Mouse (Mus musculus): Measurements from ENCODE around the gene Mtfmt. TPM values are rescaled to one million over a fixed set of nuclear protein-coding genes. Genes with fewer than 3 reads are reported as not detected.

Gene Mtfmt
- polyA plus RNA-seq (2015; fragmentation: Nextera tagmentation; extraction: Ambion mirVana) = 21.1 and 25.3 TPM in 2 replicates

DNA sequence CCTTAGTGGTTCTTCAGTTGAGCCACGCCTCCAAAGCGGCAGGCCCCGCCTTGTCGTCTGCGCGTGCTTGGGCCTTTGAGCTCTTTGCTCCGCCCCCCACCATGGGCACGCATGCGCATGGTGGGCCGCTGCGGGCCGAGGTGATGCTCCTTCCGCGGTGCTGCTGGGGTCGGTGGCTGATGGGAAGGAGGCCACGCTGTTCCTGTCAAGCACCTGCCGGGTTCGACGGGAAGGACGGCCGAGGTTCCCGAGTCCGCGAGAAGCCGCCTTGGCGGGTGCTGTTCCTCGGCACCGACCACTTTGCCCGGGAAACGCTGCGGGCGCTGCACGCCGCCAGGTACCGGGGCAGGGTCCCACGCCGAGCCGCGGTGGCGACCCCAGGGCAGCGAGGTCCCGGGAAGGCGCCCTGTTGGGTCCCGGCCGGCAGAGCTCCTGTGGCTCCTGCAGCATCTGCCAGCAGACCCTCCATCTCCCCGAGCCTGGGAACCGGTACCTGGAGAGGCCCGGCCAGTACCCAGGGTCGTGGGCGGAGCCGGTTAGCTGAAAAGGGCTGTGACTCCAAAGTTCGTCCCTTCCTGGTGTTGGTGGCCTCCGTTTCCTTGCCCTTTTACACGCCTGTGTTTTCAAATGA is at the start of gene Mtfmt:
TSS of gene Mtfmt (plus strand) at position 112 of the 631 bp plus-strand sequence.
- ATAC-seq (replicated peaks; ENCODE audit: low FRiP score) = peak; percentile 90

DNA sequence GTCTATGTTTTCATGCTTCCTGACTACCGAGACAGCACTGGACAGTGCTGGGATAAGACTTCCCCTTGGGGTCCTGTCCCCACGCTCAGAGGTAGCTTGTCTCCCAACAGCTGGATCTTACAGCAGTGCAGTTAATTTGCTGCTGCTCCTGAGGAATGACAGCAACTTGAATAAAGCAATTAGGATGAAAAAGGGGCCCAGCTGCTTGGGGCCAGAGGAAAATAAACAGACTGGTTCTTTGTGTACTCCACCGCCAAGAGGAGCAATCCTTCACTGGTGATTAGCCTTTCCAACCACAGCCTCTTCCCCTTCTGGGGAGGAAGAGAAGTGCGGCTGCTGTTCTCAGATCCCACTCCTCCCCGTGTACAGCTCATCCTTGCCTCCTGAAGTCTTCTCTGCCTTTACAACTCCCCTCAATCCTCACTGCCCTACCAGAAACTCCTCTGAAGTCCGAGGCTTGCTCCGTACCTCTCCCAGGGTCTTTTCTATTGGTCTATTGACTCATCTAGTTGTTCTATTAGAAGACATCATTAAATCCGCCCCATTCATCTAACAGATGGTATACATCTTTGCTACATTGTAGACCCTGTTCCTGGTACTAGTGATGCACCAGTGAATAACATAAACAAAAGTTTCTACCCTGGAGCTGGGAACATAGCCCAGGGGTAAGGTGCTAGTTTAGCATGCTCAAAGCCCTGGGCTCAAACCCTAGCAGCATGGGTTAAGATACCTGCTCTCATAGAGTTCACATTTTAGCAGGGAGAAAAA is 49.0 kb upstream of the Mtfmt start:
- H3K9ac ChIP-seq = no peak overlapping the region
- H3K36me3 ChIP-seq = no peaks in the 10 kb centered on the region
- peaks cover 37% of the 10 kb centered on the region for H3K4me1 ChIP-seq
- H3K4me2 ChIP-seq = peak overlapping the region; percentile 26; the same call in 1 of the 2 replicates
- H3K27ac ChIP-seq = peak overlapping the region; percentile 84
- no peaks in the 10 kb centered on the region for H3K9me3 ChIP-seq (replicated peaks)
- 10% methylated on average over 8 of the region's 8 CpGs for WGBS
- ATAC-seq (replicated peaks; ENCODE audit: low FRiP score) = peak; percentile 79
- H3K4me3 ChIP-seq (replicated peaks) = no peak overlapping the region
- peaks cover 19% of the 10 kb centered on the region for H3K27me3 ChIP-seq

More for the DNA sequence above, at the start of gene Mtfmt:
- H3K4me2 ChIP-seq = peak within 1 kb of the TSS; percentile 73
- peak within 1 kb of the TSS; percentile 92 for H3K4me3 ChIP-seq (replicated peaks)
- H3K36me3 ChIP-seq = peaks cover 19% of the 10 kb centered on the region
- H3K4me1 ChIP-seq = peaks cover 8% of the 10 kb centered on the region
- 0 out of 2 replicates have a peak within 1 kb of the TSS, but pooled peaks have one; percentile 29 for H3K27ac ChIP-seq
- under 1% methylated on average over 53 of the region's 54 CpGs for WGBS
- H3K9ac ChIP-seq = peak within 1 kb of the TSS; percentile 83
- no peaks in the 10 kb centered on the region for H3K27me3 ChIP-seq
- no peaks in the 10 kb centered on the region for H3K9me3 ChIP-seq (replicated peaks)

DNA sequence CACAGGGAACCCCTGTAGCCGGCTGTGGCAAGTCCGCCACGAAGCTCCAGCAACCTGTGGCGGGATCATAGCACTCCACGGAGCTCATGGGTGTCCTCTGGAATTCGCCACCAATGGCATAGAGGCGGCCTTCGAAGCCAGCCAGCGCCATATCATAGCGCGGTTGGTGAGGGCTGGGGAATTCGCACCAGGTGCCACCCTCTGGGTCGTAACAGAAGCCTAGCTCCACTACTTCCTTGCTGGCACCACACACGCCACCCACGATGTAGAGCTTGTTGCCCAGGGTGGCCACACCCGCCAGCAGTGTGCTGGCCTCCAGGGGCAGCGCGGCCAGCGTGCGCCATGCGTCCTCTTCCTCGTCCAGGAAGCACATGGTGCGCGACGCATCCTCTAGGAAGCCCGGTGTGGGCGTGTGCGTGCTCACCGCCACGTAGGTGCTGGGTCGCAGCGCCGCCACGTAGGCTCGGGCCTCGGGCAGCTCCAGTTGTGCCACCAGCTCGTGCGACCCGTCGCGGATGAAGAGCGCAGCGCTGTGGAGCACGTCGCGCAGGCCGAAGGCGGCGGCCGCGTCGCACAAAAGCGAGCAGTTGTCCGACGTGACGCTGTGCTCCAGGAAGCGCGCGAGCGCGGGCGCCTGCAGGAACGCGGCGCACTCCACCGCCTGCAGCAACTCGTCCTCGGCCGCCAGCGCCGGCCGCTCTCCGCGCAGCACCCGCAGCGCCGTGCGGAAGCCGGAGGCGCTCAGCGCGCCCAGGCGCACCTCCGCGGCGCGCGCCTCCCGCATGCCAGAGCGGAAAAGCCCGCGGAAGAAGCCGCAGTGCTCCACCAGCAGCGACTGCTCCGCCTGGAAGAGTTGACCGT is 44.6 kb upstream of the Mtfmt start:
- Histone ChIP-seq H3K9me3 (replicated peaks) (no peaks in the 10 kb centered on the region), H3K4me1 (peaks cover 23% of the 10 kb centered on the region), H3K27ac (no peak overlapping the region), H3K36me3 (no peaks in the 10 kb centered on the region), H3K9ac (peak overlapping the region; percentile 31), H3K4me2 (peak overlapping the region; percentile 67), H3K27me3 (peaks cover 36% of the 10 kb centered on the region), H3K4me3 (replicated peaks) (peak overlapping the region; percentile 48)
- ATAC-seq (replicated peaks; ENCODE audit: low FRiP score) = peak; percentile 31; the same call in 1 of the 2 replicates
- WGBS = 17% methylated on average over 84 of the region's 96 CpGs

DNA sequence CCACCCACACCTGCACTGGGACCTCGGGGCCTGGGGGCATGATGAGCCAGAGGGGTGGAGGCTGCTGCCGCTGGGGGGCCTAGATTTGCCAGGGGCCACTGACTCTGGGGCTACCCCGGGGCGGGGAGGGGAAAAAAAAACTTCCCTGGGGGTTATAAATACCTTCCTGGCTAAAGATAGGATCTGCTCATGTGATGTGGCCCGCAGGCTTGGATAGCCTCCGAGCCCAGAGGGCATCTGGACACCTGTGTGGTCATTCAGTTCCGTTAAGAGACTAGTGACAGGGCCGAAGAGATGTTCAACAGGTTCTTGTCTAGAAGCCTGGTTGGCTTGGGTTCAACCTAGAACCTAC is 44.0 kb upstream of the Mtfmt start, which contains the start of gene Kbtbd13:
TSS of gene Kbtbd13 (minus strand) at position 40 of the 352 bp plus-strand sequence.
- H3K27ac ChIP-seq = no peak within 1 kb of the TSS
- 31% methylated on average over 8 of the region's 8 CpGs for WGBS
- no peaks in the 10 kb centered on the region for H3K36me3 ChIP-seq
- peak within 1 kb of the TSS; percentile 67 for H3K4me2 ChIP-seq
- H3K9me3 ChIP-seq (replicated peaks) = no peaks in the 10 kb centered on the region
- H3K27me3 ChIP-seq = peaks cover 36% of the 10 kb centered on the region
- H3K4me1 ChIP-seq = peaks cover 18% of the 10 kb centered on the region
- no peak for ATAC-seq (replicated peaks; ENCODE audit: low FRiP score)
- peak within 1 kb of the TSS; percentile 31 for H3K9ac ChIP-seq
- peak within 1 kb of the TSS; percentile 48 for H3K4me3 ChIP-seq (replicated peaks)

DNA sequence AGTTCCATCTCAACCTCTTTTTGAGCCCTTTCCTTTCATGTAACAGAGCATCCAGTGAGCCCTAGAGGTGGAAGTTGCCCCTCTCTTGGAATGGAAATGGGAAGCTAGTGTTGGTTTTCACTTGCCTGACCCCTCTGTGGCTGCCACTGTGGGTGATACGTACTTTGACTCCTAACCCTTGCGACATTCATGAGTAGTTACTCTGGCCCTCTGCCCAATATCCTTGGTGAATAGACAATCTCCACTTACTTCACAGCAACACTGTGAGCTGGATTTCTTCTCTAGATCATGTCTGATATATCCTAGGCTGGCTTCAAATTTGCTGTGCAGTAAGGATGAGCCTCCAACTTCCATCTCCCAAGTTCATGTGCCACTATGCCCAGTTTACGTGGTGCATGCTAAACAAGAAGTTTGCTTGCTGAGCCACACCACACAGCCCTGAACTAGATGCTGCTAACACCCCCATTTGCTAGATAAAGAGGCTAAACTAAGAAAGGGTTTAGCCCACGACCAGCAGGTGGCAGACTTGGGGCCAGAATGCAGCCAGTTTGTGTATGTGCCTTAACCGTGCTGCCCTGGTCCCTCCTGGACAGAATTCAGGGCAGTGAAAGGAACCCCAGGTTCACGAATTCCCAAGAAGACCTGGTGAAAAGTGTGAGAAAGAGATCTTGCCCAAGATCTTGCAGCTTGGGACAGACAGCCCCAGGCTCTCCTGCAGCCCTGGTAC is 42.8 kb upstream of the Mtfmt start:
- H3K27me3 ChIP-seq = peaks cover 36% of the 10 kb centered on the region
- no peak overlapping the region for H3K4me3 ChIP-seq (replicated peaks)
- H3K4me1 ChIP-seq = peaks cover 15% of the 10 kb centered on the region
- 29% methylated on average over 6 of the region's 6 CpGs for WGBS
- no peak overlapping the region for H3K4me2 ChIP-seq
- ATAC-seq (replicated peaks; ENCODE audit: low FRiP score) = no peak
- no peaks in the 10 kb centered on the region for H3K36me3 ChIP-seq
- H3K9ac ChIP-seq = no peak overlapping the region
- H3K9me3 ChIP-seq (replicated peaks) = no peaks in the 10 kb centered on the region
- no peak overlapping the region for H3K27ac ChIP-seq

DNA sequence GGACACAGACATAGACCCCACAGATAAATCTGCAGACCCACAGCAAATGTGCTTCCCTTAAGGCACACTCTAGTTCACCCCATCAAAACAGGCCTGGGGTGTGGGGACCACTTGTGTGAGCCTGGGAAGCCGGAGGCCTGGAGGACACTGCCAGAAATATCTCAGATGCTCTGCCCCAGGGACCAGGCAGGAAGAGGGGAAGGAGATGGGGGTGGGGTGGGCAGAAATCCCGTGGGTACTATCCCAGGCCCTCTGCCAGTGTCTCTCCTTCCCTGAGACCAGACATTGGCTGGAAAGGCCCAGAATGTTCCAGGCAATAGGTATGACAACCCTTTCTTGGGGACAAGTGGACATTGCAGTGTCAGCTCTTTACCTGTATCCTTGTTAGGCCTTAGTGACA is 42.0 kb upstream of the Mtfmt start:
- ATAC-seq (replicated peaks; ENCODE audit: low FRiP score) = no peak
- peaks cover 36% of the 10 kb centered on the region for H3K27me3 ChIP-seq

DNA sequence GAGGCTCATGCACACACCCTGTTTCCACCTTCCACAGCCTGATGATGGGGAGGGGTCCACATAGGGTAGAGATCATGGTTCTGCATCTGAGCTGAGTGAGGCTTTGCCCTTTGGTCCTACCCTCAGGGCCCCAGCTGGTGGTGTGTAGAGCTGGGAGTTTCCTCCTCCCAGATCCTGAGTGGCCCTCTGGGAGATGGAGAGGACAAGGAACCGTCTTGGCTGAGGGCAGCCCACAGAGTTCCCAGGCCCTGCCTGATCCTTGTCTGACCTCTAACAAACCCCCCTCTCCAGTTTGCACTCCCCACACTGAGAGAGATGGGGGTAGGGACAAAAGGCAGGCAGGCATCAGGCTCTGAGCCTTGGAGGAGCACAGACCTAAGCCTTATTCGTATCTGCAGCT is 41.2 kb upstream of the Mtfmt start:
- H3K4me2 ChIP-seq = no peak overlapping the region
- H3K36me3 ChIP-seq = no peaks in the 10 kb centered on the region
- peaks cover 36% of the 10 kb centered on the region for H3K27me3 ChIP-seq
- 0 out of 2 replicates have a peak overlapping the region, but pooled peaks have one; percentile 14 for H3K27ac ChIP-seq
- H3K9me3 ChIP-seq (replicated peaks) = no peaks in the 10 kb centered on the region
- no peak for ATAC-seq (replicated peaks; ENCODE audit: low FRiP score)
- no peak overlapping the region for H3K4me3 ChIP-seq (replicated peaks)
- no peak overlapping the region for H3K9ac ChIP-seq
- H3K4me1 ChIP-seq = peaks cover 31% of the 10 kb centered on the region
- 55% methylated on average over 2 of the region's 2 CpGs for WGBS

More for the DNA sequence above, 42.0 kb upstream of the Mtfmt start:
- H3K27ac ChIP-seq = peak overlapping the region; percentile 14; the same call in 1 of the 2 replicates
- no peaks in the 10 kb centered on the region for H3K36me3 ChIP-seq
- peaks cover 23% of the 10 kb centered on the region for H3K4me1 ChIP-seq
- H3K4me2 ChIP-seq = no peak overlapping the region
- H3K9ac ChIP-seq = no peak overlapping the region
- 43% methylated on average over 2 of the region's 2 CpGs for WGBS
- no peaks in the 10 kb centered on the region for H3K9me3 ChIP-seq (replicated peaks)
- H3K4me3 ChIP-seq (replicated peaks) = no peak overlapping the region

DNA sequence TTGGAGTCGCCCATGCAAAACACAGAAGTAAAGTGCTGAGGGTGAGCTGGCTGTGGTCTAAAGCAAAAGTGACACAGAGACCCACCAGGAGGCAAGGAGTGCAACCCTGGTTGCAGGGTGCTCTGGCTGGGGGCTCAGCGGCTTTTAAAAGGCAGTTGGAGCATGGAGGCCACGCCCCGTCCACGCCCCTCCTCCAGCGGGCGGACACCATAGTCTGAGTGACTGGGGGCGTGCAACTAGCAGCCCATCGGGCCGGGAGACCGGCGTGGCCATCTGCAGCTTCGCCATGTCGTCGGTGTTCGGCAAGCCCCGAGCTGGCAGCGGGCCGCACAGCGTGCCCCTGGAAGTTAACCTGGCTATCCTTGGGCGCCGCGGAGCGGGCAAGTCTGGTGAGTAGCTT is 37.3 kb upstream of the Mtfmt start, which contains the start of gene Rasl12:
TSS of gene Rasl12 (plus strand) at position 228 of the 400 bp plus-strand sequence.
- Histone ChIP-seq H3K4me1 (peaks cover 20% of the 10 kb centered on the region), H3K4me2 (peak within 1 kb of the TSS; percentile 92), H3K27ac (no peak within 1 kb of the TSS), H3K9me3 (replicated peaks) (no peaks in the 10 kb centered on the region), H3K27me3 (0 out of 2 replicates have a peak, but pooled peaks cover under 1% of the 10 kb centered on the region), H3K9ac (peak within 1 kb of the TSS; percentile 48), H3K4me3 (replicated peaks) (peak within 1 kb of the TSS; percentile 59), H3K36me3 (no peaks in the 10 kb centered on the region)
- peak; percentile 88 for ATAC-seq (replicated peaks; ENCODE audit: low FRiP score)
- WGBS = 1% methylated on average over 24 of the region's 24 CpGs

DNA sequence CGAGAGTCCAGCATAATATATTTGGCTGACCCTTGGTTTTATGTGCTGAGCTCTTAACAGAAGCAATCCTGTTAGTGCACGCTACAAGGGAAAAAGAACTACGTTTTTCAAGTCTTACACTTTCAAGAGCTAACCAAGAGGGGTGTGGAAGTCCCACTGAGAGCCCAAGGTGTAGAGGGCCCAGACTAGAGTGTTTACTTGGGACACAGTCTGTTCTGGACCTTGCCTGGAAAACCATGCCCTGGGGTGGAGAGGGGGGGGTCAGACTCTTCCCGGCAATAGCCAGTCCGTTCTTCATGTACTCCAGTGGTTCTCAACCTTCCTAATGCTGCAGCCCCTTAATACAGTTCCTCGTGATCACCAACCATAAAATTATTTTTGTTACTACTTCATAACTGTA is 35.6 kb upstream of the Mtfmt start:
- Histone ChIP-seq H3K4me3 (replicated peaks) (no peak overlapping the region), H3K27ac (no peak overlapping the region), H3K4me2 (0 out of 2 replicates have a peak overlapping the region, but pooled peaks have one; percentile 3)

DNA sequence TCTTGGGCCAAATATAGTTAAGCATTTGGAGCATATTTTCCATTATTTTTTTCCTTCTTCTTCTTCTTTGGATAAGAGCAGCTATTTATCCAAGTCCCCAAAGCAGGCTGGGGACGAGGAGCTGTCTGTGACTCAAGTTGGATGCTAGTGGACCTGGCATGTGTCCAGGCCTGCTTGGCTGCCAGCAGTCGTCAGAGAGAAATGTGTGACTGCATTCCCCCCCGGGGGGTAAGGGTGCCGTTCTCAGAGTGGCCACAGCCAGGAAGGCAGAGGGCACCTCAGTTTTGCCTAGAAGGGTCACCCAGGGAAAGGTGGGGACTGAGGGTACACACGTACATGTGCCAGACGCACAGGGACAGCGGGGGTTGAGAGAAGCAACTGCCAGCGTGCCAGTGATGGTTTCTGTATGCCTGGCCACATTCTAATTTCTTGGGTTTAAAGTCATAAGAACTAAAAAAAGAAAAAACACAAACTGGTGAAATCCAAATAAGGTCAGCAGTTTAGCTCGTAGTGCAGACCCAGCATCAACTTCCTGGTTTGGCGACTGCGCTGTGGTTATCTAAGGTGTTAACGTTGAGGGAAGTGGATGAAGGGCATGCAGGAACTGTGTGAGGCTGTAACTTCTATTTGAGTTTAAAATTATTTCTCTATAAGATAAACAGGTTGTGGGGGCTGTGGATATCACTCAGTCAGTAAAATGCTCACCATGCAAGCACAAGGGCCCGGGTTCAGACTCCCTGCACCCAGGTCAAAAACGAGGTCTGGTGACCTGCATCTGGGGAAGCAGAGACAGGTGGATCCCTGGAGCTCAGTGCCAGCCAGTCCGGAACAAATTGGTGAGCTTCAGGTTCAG is 31.0 kb upstream of the Mtfmt start:
- Histone ChIP-seq H3K4me1 (no peaks in the 10 kb centered on the region), H3K9ac (no peak overlapping the region), H3K4me2 (no peak overlapping the region), H3K36me3 (no peaks in the 10 kb centered on the region), H3K27ac (no peak overlapping the region), H3K4me3 (replicated peaks) (no peak overlapping the region), H3K9me3 (replicated peaks) (no peaks in the 10 kb centered on the region), H3K27me3 (no peaks in the 10 kb centered on the region)
- 71% methylated on average over 15 of the region's 15 CpGs for WGBS
- ATAC-seq (replicated peaks; ENCODE audit: low FRiP score) = no peak

More for the DNA sequence above, 35.6 kb upstream of the Mtfmt start:
- Histone ChIP-seq H3K36me3 (no peaks in the 10 kb centered on the region), H3K27me3 (no peaks in the 10 kb centered on the region), H3K4me1 (peaks cover 17% of the 10 kb centered on the region), H3K9me3 (replicated peaks) (no peaks in the 10 kb centered on the region), H3K9ac (no peak overlapping the region)
- ATAC-seq (replicated peaks; ENCODE audit: low FRiP score) = no peak
- 90% methylated on average over 6 of the region's 6 CpGs for WGBS
